Mouse (Mus musculus): ENCODE measurements around the gene Dnah2.

Dnah2 gene

DNA sequence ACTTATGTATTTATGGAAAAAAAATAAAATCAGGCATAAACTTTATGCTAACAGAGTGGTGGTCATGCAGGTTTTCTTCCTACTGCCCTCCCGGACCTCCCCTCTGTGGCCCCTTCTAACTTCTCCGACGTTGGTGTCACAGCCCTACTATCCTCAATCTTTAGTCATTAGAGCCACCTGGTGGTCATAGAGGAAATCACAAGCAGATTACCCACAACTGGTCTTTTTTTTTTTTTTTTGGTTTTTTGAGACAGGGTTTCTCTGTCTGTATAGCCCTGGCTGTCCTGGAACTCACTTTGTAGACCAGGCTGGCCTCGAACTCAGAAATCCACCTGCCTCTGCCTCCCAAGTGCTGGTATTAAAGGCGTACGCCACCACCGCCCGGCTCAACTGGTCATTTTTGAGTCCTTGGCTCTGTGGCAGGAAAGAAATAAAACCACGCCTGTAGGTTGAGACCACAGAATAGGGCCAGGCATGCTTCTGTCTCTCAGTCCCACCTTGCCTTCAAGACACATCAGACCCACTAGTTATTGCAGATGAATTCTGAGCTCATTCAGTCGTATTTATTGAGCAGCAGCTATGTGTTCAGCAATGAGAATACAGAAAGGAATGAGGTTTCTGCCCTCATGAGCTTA, 158.4 kb downstream of the Dnah2 start:
- DNase-seq (ENCODE audit: low spot score) = peak; percentile 52

DNA sequence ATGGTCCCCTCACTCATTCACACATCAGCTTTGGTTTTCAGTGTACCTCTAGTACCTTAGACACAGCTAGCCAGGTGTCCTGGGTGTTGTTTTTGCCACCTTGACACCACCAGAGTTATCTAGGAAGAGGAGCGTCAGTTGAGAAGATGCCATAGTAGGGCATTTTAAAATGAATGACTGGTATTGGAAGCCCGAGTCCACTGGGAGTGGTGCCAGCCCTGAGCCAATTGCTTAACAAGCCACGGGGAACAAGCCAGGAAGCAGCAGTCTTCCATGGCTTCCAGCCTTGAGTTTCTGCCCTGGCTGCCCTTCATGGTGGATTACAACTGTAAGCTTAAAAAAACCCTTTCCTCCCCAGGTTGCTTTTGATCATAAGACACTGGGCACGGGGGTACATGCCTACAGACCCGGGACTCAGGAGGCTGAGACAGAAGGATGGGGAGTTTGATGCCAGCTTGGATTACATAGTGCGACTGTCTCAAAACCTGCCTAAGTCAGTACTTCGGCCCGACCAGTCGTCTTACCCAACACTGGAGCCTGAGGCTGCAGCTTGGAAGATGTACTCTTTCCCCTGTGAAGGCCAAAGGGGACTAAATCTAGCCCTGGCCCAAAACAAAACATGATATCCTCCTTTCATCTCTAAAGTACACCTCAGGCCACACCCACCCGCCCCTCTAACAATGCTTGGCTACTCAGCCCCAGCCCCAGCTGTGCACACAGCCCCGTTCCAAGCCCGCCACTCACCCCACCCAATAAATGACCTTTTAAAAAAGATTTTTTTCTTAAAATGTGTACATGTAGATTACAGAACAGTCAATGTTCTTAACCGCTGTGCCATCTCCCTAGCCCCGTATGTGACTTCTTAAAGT, 159.1 kb downstream of the Dnah2 start:
- DNase-seq (ENCODE audit: low spot score) = no peak

DNA sequence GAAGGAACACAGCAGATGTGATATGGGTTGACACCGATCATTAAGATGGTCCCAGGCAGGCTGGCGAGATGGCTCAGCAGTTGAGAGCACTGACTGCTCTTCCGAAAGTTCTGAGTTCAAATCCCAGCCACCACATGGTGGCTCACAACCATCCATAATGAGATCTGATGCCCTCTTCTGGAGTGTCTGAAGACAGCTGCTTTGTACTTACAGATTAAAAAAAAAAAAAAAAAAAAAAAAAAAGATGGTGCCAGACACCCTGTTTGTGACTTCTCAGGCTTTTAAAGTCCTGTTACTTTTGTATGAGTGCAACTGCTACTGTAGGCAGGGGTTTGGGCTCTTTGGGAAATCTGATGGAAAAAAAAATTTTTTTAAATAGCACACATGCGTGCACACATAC, 160.2 kb downstream of the Dnah2 start:
- no peak for DNase-seq (ENCODE audit: low spot score)

DNA sequence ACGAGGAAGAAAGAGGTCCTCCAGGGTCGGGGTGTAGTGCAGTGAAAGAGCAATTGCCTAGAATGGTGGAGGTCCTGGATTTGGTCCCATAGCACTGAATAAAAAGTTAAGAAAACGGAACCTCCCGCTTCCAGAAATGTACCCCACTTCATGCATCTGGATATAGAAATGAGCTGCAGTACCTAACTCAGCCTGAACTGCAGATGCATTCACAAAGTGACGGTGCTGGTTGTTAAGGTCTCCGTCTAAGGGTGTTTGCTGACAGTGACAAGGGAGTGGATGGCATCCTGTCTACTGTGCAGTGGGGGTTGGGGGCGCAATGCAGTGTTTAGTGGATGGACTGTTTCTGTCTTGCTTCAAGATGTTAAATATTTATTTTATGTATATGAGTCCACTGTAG, 162.2 kb downstream of the Dnah2 start:
- DNase-seq (ENCODE audit: low spot score) = no peak

DNA sequence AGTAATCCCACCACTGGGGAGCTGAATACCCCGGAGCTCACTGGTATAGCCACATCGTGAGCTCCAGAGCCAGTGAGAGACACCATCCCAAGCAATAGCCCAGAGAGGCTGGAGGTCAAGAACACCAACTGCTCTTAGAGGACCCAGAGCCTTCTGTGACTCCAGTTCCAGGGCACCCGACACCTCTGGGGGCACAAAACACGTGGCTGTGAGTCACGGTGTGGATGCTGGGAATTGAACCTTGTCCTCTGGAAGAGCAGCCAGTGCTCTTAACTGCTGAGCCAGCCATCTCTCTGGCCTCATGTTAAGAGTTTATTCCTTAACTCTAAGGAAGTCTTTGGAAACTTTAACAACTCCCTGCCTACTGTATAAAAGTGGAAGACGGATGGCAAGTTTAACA, 163.9 kb downstream of the Dnah2 start:
- DNase-seq (ENCODE audit: low spot score) = no peak

DNA sequence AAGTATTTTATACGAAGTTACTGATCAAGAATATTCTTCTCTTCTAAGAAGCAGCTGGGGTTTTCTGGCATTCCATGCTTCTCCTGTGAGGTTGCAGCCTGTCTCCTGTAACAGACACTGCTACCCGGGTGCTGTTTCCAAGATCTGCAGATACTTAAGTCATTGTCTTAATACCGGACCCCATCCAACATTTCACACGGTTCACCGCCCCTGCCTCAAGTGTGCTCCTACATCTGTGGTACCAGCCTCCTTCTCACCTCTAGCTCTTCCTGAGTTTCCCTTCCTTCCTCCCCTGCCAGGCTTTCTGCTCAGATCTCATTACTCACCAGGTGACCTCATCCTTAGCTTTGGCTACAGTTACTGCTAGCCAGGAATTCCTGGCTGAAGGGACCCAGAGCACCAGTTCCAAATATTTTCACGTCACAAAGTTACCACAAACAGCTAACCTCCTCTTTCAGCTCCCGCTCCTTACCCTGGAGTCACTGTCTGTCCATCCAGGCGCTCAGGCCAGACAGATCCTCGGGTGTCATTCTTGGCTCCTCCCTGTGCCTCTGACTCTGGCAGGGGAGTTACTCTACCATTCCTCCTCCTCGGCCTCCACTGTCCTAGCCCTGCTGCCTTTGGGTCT, 166.3 kb downstream of the Dnah2 start:
- DNase-seq (ENCODE audit: low spot score) = no peak

DNA sequence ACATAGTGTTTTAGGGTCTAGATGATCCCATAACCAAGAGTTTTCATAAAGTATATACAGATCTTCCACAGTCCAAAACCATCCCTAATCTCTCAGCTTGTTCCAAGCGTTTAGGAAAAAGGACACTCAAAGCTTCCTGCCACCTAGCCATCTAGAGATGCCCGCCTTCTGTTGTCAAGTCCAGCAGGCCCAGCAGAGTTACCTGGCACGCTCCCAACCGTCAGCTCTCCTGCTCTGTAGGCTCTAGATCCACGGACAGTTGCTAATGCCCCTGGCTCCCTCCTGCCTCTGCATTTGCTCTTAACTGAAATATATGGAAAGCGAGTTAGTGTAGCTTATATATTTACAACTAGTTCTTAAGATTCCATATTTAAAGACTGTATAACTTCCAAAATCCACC, 167.6 kb downstream of the Dnah2 start:
- DNase-seq (ENCODE audit: low spot score) = no peak

DNA sequence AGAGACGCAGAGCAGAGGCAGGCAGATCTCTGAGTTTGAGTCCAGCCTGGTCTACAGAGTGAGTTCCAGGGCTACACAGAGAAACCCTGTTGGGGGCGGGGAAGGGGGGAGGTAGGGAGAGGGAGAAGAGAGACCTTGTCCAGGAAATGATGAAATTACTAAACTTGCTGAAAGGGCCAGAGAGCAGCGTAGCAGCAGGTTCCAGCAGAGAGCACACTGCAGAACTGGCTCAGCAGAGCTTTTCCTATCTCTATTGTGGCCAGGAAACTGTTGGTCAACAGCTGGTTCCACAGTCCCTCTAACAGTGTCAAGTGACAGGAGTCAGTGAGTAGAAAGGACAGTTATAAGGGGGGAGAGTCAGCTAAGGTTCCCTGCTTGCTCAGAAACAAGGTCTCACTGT, 169.3 kb downstream of the Dnah2 start:
- no peak for DNase-seq (ENCODE audit: low spot score)

DNA sequence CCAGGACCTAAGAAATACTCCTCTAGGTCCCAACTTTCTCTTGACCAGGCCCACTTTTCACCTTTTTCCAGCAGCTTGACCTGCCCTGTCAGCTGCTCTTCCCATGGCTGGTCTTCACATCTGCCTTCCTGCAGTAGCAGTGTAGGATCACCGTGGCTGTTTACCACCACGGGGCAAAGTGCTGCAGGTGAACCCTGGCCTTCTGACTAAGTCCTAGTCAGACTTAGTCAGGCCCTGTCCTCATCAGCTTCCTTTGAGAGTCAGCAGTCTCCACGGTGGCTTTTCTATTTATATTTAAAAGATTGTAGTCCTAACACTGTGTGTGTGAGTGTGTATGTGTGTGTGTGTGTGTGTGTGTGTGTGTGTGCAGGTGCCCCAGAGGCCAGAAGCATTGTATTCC, 171.1 kb downstream of the Dnah2 start:
- DNase-seq (ENCODE audit: low spot score) = no peak

DNA sequence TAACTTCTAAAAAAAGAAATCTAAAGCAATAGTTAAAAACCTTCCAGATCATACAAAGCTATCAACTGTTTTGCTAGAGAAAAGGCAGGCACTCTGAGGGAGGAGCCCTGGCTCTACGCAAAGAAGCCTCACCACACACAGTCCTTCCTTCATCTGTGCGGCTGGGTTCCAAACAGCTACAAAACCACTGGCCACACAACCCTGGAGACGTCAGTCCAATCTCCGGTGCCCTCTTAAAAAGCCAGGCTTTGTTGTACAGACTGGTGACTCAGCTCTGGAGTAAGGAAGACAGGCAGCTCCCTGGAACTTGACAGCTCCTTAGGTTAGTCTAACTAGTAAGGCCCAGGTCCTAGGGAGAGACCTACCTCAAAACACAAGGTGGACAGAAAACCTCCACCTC, 173.3 kb downstream of the Dnah2 start:
- DNase-seq (ENCODE audit: low spot score) = no peak

DNA sequence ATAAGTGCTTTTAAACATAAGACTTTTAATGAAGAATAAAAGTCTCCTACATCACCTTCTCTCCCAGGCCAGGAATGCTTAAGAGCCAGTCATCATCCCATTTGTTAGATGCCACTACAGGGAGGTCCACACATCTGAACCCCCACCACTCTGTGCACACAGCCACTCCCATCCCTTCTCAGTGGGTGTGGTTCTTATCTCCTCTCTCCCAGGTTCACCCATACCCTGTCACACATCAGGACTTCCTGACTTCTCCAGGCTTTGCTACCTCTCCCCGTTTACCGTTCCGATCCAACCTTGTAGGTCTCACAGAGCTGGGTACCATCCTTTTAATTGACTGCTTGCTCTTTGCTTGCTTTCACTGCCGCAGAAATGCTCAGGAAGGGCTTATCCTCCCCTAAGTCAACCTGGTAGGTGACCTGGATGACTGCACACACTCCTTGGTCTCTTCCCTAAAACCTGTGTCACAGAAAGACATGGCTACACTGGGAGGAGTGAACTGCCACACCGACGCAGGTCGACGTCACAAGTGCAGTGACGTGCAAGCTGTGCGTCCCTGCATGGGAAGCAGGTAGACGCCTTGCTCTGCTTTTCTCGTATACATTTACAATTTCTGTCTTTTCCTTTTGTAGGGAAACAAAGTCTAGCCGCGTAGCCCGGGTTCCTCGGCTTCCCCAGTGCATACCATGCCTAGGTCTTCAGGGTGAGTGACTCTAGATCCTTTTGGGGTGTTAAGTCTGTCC, 175.5 kb downstream of the Dnah2 start:
- no peak for DNase-seq (ENCODE audit: low spot score)

DNA sequence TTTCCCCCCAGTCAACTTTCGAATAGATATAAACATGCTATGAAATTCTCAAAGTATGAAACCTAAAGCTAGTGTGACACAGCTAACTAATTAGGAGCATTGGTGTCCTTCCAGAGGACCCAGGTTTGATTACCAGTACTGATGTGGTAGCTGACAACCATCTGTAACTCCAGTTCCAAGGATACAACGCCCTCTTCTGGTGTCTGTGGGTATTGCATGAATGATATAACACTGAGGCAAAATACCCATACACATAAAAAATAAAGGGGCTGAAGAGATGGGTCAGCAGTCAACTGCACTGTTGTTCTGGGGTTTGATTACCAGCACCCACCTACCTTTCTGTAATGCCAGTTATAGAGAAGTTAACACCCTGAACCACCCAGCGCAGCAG, 176.1 kb downstream of the Dnah2 start:
- DNase-seq (ENCODE audit: low spot score) = no peak

DNA sequence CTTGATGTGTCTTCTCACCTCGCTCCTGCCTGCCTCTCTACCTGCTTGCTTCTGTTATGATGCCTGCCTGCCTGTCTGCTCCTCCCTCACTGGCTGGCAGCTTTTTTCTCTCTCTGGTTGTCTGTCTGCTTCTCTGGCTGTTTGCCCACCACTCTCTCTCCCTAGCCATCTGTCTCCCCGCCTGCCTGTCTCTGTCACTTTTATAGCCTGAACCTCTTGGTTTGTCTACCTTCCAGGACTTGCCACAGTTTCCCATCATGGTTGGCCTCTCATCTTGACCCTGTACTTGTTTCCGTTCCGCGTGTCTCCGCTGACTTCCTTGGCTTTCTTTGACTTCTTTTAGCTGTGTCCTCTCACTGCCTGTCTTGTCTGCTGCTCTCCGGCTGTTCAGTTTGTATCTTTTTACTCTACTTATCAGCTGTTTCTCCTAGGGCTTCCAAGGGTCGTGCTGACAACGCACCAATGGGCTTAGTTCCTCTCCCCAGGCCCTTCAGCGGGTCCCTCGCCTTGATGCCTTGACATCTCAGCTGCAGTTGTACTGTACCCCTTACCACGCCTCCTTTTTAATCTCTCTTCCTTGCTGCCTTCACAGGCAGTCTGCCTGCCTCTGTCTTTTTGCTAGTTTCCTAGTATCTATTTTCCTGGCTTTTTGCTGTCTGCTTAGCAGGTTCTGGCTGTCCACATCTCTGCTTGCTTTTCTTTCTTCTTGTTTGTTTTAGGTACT, 176.7 kb downstream of the Dnah2 start:
- no peak for DNase-seq (ENCODE audit: low spot score)

DNA sequence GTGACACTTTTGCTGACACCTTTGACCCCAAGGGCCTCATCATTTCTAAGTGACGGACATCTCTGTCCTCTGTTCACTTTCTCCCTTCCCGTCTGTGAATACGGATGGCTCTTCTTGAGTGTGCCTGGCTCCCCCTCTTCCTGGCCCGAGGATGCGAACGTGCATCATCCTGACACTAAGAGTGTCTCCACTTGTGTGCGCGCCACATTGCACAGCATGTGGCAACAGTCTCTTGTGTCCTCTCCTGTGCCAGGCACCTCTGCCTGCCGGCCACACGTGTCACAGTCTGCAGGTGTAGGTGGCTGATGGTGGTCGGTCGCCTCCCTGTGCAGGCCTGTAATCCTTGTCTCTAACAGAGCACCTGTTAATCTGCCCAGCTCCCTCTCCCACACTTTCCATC, 177.3 kb downstream of the Dnah2 start:
- no peak for DNase-seq (ENCODE audit: low spot score)

DNA sequence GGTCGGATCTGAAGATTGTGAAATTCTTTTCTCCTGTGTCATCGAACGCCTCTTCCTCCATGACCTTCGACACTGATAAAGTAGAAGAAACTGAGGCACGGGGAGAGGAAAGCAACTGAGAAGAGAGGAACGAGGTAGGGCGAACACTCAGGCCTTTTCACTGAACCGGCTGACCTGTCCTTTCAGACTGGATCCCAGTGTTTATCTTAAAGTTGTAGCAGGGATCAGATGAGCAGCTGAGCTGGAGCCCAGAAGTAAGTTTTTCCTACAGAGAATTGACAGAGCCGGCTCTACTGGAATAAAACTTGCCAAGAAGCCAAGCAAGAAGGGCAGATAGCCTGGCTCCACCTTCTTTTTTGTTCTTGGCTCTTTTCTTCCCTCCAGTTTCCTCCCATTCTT, 178.1 kb downstream of the Dnah2 start:
- DNase-seq (ENCODE audit: low spot score) = no peak
